Mouse (Mus musculus) intestine, embryonic 14.5 days (tissue): ENCODE measurements around the gene 4933417A18Rik. TPM values are rescaled to one million over a fixed set of nuclear protein-coding genes. Genes with fewer than 3 reads are reported as not detected.
A peak's percentile ranks its signal among the peaks of the same experiment; 100 is the strongest.
"Not testable (repeated sequence)": the region's sequence is repeated elsewhere in the genome, so short reads cannot be mapped to it uniquely, and the experiment has no call there.

Experiments
- ATAC-seq: fragments of 200-750 bp; cut with Nextera tagmentation; replicated peaks from 2 replicates; pipeline ENCODE4 v1.8.0; 2017; ENCODE audit warnings: low read depth, moderate number of reproducible peaks, moderate TSS enrichment, moderate library complexity; ENCODE audit not compliant: low FRiP score, low TSS enrichment
- DNase-seq: peaks from one replicate; pipeline ENCODE4 v3.0.0-alpha.2; 2018; ENCODE audit warnings: low spot score
- H3K27ac ChIP-seq: fragments of 300-500 bp; sonication (generic); 2 replicates; pipeline ENCODE4 v1.5.1; 2014; ENCODE audit warnings: low read depth, mild to moderate bottlenecking, control low read depth
- H3K27me3 ChIP-seq: fragments of 300-500 bp; sonication (generic); replicated peaks from 2 replicates; pipeline ENCODE4 v1.6.1; 2014; ENCODE audit warnings: low read length, control low read depth; ENCODE audit not compliant: control insufficient read depth, insufficient read depth
- H3K36me3 ChIP-seq: fragments of 300-500 bp; sonication (generic); 2 replicates; pipeline ENCODE4 v1.6.1; 2014; ENCODE audit warnings: low read length, control low read depth; ENCODE audit not compliant: control insufficient read depth, insufficient read depth
- H3K4me1 ChIP-seq: fragments of 300-500 bp; sonication (generic); replicated peaks from 2 replicates; pipeline ENCODE4 v1.6.1; 2014; ENCODE audit warnings: low read length, control low read depth, mixed read lengths; ENCODE audit not compliant: control insufficient read depth, insufficient read depth
- H3K4me2 ChIP-seq: fragments of 300-500 bp; sonication (generic); 2 replicates; pipeline ENCODE4 v1.6.1; 2014; ENCODE audit warnings: low read length
- H3K4me3 ChIP-seq: fragments of 300-500 bp; sonication (generic); 2 replicates; pipeline ENCODE4 v1.5.1; 2014; ENCODE audit warnings: low read depth, low read length, control low read depth, mixed read lengths
- H3K9ac ChIP-seq: fragments of 300-500 bp; sonication (generic); 2 replicates; pipeline ENCODE4 v1.6.1; 2014; ENCODE audit warnings: mild to moderate bottlenecking, low read length
- H3K9me3 ChIP-seq: fragments of 300-500 bp; sonication (generic); 2 replicates; pipeline ENCODE4 v1.6.1; 2016; ENCODE audit warnings: low read length, control low read depth; ENCODE audit not compliant: control insufficient read depth
- WGBS: fragments of 180-500 bp; shearing (Covaris S2); extraction: QIAGEN DNeasy Blood & Tissue Kit; methylation state at CpG from one replicate; pipeline ENCODE4 v1.1.7; 2014; 5-methylcytosine and 5-hydroxymethylcytosine counted together
- polyA plus RNA-seq: library from polyadenylated mRNA; unstranded; fragments of >200 nt; fragmentation: Nextera tagmentation; extraction: Ambion mirVana; gene quantifications from 2 replicates; pipeline ENCODE4 v1.2.1, GENCODE M21; 2014

Gene 4933417A18Rik
- polyA plus RNA-seq, 1 experiment from 2014 or later = not detected

GRCm38 (mm10) chr13:34964866-34965265 is 40.7 kb downstream of the 4933417A18Rik start:
- 16% methylated on average over 5 of the region's 5 CpGs for WGBS
- no peak overlapping the region for H3K9ac ChIP-seq
- H3K4me2 ChIP-seq = peak overlapping the region; percentile 75
- H3K36me3 ChIP-seq = no peaks in the 10 kb centered on the region
- no peak for DNase-seq
- 0 out of 2 replicates have a peak overlapping the region, but pooled peaks have one; percentile 48 for H3K4me3 ChIP-seq
- no peaks in the 10 kb centered on the region for H3K9me3 ChIP-seq
- H3K27ac ChIP-seq = no peak overlapping the region
- no peak for ATAC-seq
- H3K27me3 ChIP-seq = peaks cover 4% of the 10 kb centered on the region; the same call in 1 of the 2 replicates
- H3K4me1 ChIP-seq = no peaks in the 10 kb centered on the region

GRCm38 (mm10) chr13:34965647-34966046 is 41.4 kb downstream of the 4933417A18Rik start:
- WGBS = 76% methylated on average over 9 of the region's 9 CpGs
- H3K4me1 ChIP-seq = not testable (repeated sequence)

GRCm38 (mm10) chr13:34972456-34972855 is 48.2 kb downstream of the 4933417A18Rik start:
- not testable (repeated sequence) for H3K27ac ChIP-seq, H3K36me3 ChIP-seq, H3K9ac ChIP-seq, H3K4me3 ChIP-seq, H3K4me2 ChIP-seq, DNase-seq, ATAC-seq, H3K4me1 ChIP-seq, H3K9me3 ChIP-seq, H3K27me3 ChIP-seq

More at GRCm38 (mm10) chr13:34965647-34966046, 41.4 kb downstream of the 4933417A18Rik start:
- H3K36me3 ChIP-seq, ATAC-seq, H3K4me3 ChIP-seq, H3K4me2 ChIP-seq, H3K9ac ChIP-seq, H3K9me3 ChIP-seq, H3K27me3 ChIP-seq, DNase-seq, H3K27ac ChIP-seq: not testable (repeated sequence)

- ATAC-seq (no peak), DNase-seq (no peak)
- Histone ChIP-seq H3K9me3 (no peaks in the 10 kb centered on the region), H3K4me2 (no peak overlapping the region), H3K4me3 (no peak overlapping the region), H3K4me1 (no peaks in the 10 kb centered on the region), H3K27ac (no peak overlapping the region), H3K27me3 (no peaks in the 10 kb centered on the region), H3K36me3 (peaks cover 14% of the 10 kb centered on the region), H3K9ac (no peak overlapping the region)
- 48% methylated on average over 1 of the region's 1 CpGs for WGBS
Measured at GRCm38 (mm10) chr13:34973149-34973548, 48.9 kb downstream of the 4933417A18Rik start.

- H3K9ac ChIP-seq = no peak overlapping the region
- peaks cover 21% of the 10 kb centered on the region for H3K36me3 ChIP-seq
- H3K27ac ChIP-seq = no peak overlapping the region
- 26% methylated on average over 1 of the region's 1 CpGs for WGBS
- no peaks in the 10 kb centered on the region for H3K9me3 ChIP-seq
- H3K4me3 ChIP-seq = no peak overlapping the region
- no peak overlapping the region for H3K4me2 ChIP-seq
- no peaks in the 10 kb centered on the region for H3K4me1 ChIP-seq
- no peak for ATAC-seq
- no peak for DNase-seq
- no peaks in the 10 kb centered on the region for H3K27me3 ChIP-seq
Measured at GRCm38 (mm10) chr13:34973770-34974169, 49.6 kb downstream of the 4933417A18Rik start.

- WGBS = 94% methylated on average over 4 of the region's 4 CpGs
- ATAC-seq (no peak), DNase-seq (no peak)
- Histone ChIP-seq H3K36me3 (peaks cover 38% of the 10 kb centered on the region), H3K4me2 (no peak overlapping the region), H3K27ac (no peak overlapping the region), H3K9me3 (no peaks in the 10 kb centered on the region), H3K4me3 (no peak overlapping the region), H3K9ac (no peak overlapping the region), H3K27me3 (no peaks in the 10 kb centered on the region), H3K4me1 (no peaks in the 10 kb centered on the region)
Measured at GRCm38 (mm10) chr13:34976116-34976515, 51.9 kb downstream of the 4933417A18Rik start.

- WGBS = 94% methylated on average over 3 of the region's 3 CpGs
- Histone ChIP-seq H3K27me3 (no peaks in the 10 kb centered on the region), H3K4me3 (no peak overlapping the region), H3K4me2 (no peak overlapping the region), H3K27ac (no peak overlapping the region), H3K9me3 (no peaks in the 10 kb centered on the region), H3K4me1 (no peaks in the 10 kb centered on the region), H3K36me3 (peaks cover 50% of the 10 kb centered on the region), H3K9ac (no peak overlapping the region)
- ATAC-seq (no peak), DNase-seq (no peak)
Measured at GRCm38 (mm10) chr13:34977410-34977809, 53.2 kb downstream of the 4933417A18Rik start.

GRCm38 (mm10) chr13:34978635-34979034 is 54.4 kb downstream of the 4933417A18Rik start:
- not testable (repeated sequence) for H3K9me3 ChIP-seq, H3K9ac ChIP-seq, H3K27ac ChIP-seq, ATAC-seq, H3K4me2 ChIP-seq, H3K4me1 ChIP-seq, H3K4me3 ChIP-seq, H3K27me3 ChIP-seq, DNase-seq
- WGBS = 81% methylated on average over 5 of the region's 5 CpGs
- peaks cover 53% of the 10 kb centered on the region for H3K36me3 ChIP-seq

- DNase-seq, ATAC-seq: not testable (repeated sequence)
- peaks cover 74% of the 10 kb centered on the region for H3K36me3 ChIP-seq
Measured at GRCm38 (mm10) chr13:34983479-34983878, 59.3 kb downstream of the 4933417A18Rik start.

More at GRCm38 (mm10) chr13:34983479-34983878, 59.3 kb downstream of the 4933417A18Rik start:
- not testable (repeated sequence) for H3K4me1 ChIP-seq, H3K27ac ChIP-seq, H3K9me3 ChIP-seq, H3K9ac ChIP-seq, H3K4me3 ChIP-seq, H3K27me3 ChIP-seq, H3K4me2 ChIP-seq
- 94% methylated on average over 1 of the region's 1 CpGs for WGBS
